Mouse (Mus musculus): ENCODE data around the gene Zfp503. TPM values are rescaled to one million over a fixed set of nuclear protein-coding genes. Genes with fewer than 3 reads are reported as not detected.

The Zfp503 gene
- polyA plus RNA-seq, 1 experiment from 2014 or later = 7.0 TPM

Small RNA genes within 50 kb of the gene (microRNA-seq; reads per million reads assigned to microRNA genes)
- gene Gm27532 = not detected

Other genes starting within 250 kb of the Zfp503 start
- gene Samd8, start 239.1 kb downstream of the Zfp503 start, polyA plus RNA-seq (2014; fragmentation: Nextera tagmentation; extraction: Ambion mirVana) = 19.2 and 26.6 TPM in 2 replicates
- not detected in 2 replicates for gene Dusp13, start 238.4 kb downstream of the Zfp503 start, polyA plus RNA-seq (2014; fragmentation: Nextera tagmentation; extraction: Ambion mirVana)
- 319 and 325 TPM in 2 replicates for gene Vdac2, start 164.4 kb downstream of the Zfp503 start, polyA plus RNA-seq (2014; fragmentation: Nextera tagmentation; extraction: Ambion mirVana)
- gene Comtd1, start 140.6 kb downstream of the Zfp503 start, polyA plus RNA-seq (2014; fragmentation: Nextera tagmentation; extraction: Ambion mirVana) = 38.6 and 55.0 TPM in 2 replicates
- gene Lrmda, start 30.1 kb upstream of the Zfp503 start, polyA plus RNA-seq (2014; fragmentation: Nextera tagmentation; extraction: Ambion mirVana) = 0.28 and 0.35 TPM in 2 replicates

All from neural tube, embryonic 14.5 days (tissue).